Mouse (Mus musculus) A20 (cell line): ENCODE data around the gene Man1b1.

Experiments used
- DNase-seq: peaks from one replicate; pipeline ENCODE4 v3.0.0-alpha.2; 2011; ENCODE audit warnings: low read depth, low spot score

The Man1b1 gene

GRCm38 (mm10) chr2:25332286-25333160 lies at the start of gene Man1b1:
Gene Man1b1, plus strand, starts transcription at chr2:25332338.
- peak; percentile 99 for DNase-seq

- DNase-seq = no peak
Measured at GRCm38 (mm10) chr2:25285551-25285950, 46.6 kb upstream of the Man1b1 start.

GRCm38 (mm10) chr2:25286314-25286713 lies 45.8 kb upstream of the Man1b1 start:
- no peak for DNase-seq

GRCm38 (mm10) chr2:25286837-25287636 lies 45.1 kb upstream of the Man1b1 start:
- no peak for DNase-seq

GRCm38 (mm10) chr2:25287927-25288649 lies 44.0 kb upstream of the Man1b1 start, which contains the start of gene Tmem210:
Gene Tmem210, plus strand, starts transcription at chr2:25288145.
- no peak for DNase-seq

- DNase-seq = no peak
Measured at GRCm38 (mm10) chr2:25288734-25289345, 43.3 kb upstream of the Man1b1 start.

GRCm38 (mm10) chr2:25289651-25290050 lies 42.5 kb upstream of the Man1b1 start, which contains the start of gene Lrrc26:
Gene Lrrc26, plus strand, starts transcription at chr2:25289915.
- DNase-seq = no peak

- no peak for DNase-seq
Measured at GRCm38 (mm10) chr2:25290101-25290815, 41.9 kb upstream of the Man1b1 start.

- no peak for DNase-seq
Measured at GRCm38 (mm10) chr2:25290816-25291130, 41.4 kb upstream of the Man1b1 start.

GRCm38 (mm10) chr2:25291184-25292053 lies 40.7 kb upstream of the Man1b1 start:
- no peak for DNase-seq

- DNase-seq = peak; percentile 20
Measured at GRCm38 (mm10) chr2:25292054-25292544, 40.0 kb upstream of the Man1b1 start.

- DNase-seq = peak; percentile 64
Measured at GRCm38 (mm10) chr2:25292856-25293255, 39.3 kb upstream of the Man1b1 start.

GRCm38 (mm10) chr2:25293706-25294105 lies 38.4 kb upstream of the Man1b1 start:
- DNase-seq = no peak

GRCm38 (mm10) chr2:25297093-25297492 lies 35.0 kb upstream of the Man1b1 start:
- DNase-seq = no peak

- no peak for DNase-seq
Measured at GRCm38 (mm10) chr2:25298046-25298445, 34.1 kb upstream of the Man1b1 start.

- no peak for DNase-seq
Measured at GRCm38 (mm10) chr2:25303452-25303851, 28.7 kb upstream of the Man1b1 start.

- no peak for DNase-seq
Measured at GRCm38 (mm10) chr2:25303931-25304656, 28.0 kb upstream of the Man1b1 start.

GRCm38 (mm10) chr2:25304657-25305541 lies 27.2 kb upstream of the Man1b1 start:
- no peak for DNase-seq
